Mouse (Mus musculus): ENCODE data around the gene Stra6l.

The Stra6l gene

GRCm38 (mm10) chr4:45844355-45844754 is 4.1 kb upstream of the Stra6l start:
- peak; percentile 24 for DNase-seq (ENCODE audit: low spot score)

DNA sequence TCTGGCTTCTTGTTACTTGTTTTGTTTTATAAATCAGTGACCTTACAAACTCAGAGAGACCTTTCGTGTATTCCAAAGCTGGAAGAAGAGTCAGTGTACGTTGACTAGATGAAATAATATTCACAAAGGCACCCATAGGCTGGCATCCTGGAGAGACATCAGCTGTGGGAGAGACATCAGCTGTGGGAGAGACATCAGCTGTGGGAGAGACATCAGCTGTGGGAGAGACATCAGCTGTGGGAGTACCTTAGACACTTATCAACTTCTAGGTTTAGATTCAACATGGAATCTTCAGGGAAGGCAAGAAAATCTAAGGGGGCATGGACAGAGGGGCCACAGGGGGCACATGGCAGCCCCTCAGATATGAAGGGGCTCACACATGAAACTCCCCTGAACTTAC is 2.2 kb upstream of the Stra6l start:
- no peak for DNase-seq (ENCODE audit: low spot score)

- no peak for DNase-seq (ENCODE audit: low spot score)
Observed at GRCm38 (mm10) chr4:45848825-45849156, 327 bp downstream of the Stra6l start.

DNA sequence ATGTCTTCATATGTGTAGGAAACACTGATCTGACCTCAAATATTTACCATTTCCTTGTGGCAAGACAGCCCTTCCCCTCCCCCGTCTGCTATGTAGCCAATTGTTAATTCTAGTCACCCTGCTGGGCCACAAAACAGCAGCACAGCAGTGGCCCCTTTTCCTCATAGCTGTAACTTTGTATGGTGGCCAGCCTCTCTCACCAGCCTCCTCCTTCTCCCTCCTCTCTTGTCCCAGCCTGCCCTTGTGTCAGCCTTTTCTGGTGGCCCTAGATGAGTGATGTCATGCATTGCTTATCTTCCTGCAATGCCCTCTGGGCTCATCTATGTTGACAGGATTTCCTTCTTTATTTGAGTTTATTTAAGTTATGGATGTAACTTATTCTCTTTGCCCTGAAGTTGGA is 955 bp downstream of the Stra6l start:
- DNase-seq (ENCODE audit: low spot score): no peak

- DNase-seq (ENCODE audit: low spot score): no peak
Observed at GRCm38 (mm10) chr4:45851640-45852051, 3.2 kb downstream of the Stra6l start.

DNA sequence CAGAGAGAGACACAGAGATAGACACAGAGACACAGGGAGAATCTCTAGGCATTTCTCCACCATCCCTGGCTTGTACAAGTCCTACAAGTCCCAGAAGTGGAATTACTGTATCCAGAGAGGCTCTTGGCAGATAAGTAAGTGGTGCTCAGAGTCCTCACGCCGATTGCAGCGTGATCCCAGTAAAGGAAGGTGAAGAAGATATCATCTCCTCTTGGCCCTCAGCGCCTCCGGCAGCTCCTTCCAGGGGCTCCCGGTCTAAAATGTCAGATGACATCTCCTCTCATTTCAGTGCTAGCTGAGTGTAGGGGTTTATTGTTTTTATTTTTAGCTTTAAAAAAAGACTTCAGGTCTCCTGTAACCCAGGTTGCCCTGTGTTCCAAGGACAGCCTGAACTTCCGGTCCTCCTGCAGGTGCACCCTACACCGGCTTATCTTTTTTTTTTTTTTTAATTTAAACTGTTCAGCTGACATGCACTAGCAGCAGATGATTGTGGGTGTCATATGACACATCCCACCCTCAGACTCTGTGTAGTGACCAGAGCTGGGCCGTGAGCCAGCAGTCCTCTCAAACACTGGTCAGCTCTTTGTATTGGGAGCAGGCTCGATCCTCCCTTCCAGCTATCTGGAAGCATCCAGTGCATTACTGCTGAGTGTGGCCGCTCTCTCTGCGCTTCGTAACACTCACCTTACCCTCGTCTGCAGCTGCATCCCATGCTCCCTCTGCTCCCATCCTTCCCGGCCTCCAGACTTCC is 5.2 kb downstream of the Stra6l start:
- no peak for DNase-seq (ENCODE audit: low spot score)

- DNase-seq (ENCODE audit: low spot score): peak; percentile 84
Observed at GRCm38 (mm10) chr4:45855803-45856424, 7.5 kb downstream of the Stra6l start.

GRCm38 (mm10) chr4:45861160-45861559 is 12.7 kb downstream of the Stra6l start:
- DNase-seq (ENCODE audit: low spot score): no peak

DNA sequence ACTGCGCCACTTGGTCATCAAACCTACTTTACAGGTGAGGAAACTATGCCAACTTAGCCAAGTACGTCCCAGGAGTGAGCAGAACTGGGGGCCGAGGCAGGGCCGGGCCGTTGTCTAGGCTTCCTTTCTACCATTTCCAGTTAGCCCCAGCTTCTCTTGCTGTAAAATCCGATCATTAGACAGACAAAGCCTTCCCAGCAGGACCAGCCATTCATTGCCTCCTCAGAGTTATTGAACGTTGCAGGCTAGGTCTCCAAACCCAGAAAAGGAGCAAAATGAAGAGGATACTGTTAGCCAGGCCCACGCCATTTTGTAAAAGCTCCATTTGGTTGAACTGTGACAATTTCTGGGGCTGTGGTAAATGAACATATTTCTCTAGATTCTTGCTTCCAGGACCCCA is 19.0 kb downstream of the Stra6l start:
- no peak for DNase-seq (ENCODE audit: low spot score)

DNA sequence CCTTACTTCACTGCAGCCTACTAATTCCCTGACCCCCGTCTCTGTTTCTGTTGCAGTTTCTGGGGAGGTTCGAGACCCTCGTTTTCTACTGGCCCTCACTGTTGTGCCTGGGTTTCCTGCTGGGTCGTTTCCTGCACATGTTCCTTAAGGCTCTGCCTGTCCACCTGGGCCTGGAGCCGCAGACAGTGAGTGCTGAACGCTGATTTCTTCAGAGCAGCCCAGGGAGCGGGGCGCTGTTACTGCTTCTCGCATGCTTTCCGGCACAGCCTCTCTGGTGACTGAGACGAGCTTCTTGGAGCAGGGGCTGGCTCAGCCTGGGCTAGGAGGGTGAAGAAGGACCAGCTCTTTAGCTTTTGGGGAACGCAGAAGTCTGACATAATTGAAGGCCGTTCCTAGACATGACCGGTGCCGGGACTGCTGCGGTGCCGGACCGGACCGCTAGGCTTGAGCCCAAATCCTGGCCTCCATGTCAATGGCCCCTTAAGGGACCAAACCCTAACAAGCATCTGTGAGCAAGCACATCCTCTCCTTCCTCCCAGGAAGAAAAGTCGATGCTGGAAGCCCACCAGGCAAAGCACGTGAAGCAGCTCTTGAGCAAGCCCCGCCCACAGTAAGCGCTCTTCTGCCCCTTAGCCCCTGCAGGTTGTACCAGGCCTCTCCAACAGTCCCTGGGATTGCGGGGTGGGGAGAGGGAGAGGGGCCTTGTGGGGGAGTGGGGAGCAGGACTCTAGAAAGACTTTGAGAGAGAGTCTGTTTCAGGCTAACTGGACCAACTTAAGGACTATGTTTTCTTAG is 20.8 kb downstream of the Stra6l start:
- no peak for DNase-seq (ENCODE audit: low spot score)

- DNase-seq (ENCODE audit: low spot score): no peak
Observed at GRCm38 (mm10) chr4:45872147-45872546, 23.7 kb downstream of the Stra6l start.

- DNase-seq (ENCODE audit: low spot score): peak; percentile 28
Observed at GRCm38 (mm10) chr4:45878929-45879328, 30.5 kb downstream of the Stra6l start.

DNA sequence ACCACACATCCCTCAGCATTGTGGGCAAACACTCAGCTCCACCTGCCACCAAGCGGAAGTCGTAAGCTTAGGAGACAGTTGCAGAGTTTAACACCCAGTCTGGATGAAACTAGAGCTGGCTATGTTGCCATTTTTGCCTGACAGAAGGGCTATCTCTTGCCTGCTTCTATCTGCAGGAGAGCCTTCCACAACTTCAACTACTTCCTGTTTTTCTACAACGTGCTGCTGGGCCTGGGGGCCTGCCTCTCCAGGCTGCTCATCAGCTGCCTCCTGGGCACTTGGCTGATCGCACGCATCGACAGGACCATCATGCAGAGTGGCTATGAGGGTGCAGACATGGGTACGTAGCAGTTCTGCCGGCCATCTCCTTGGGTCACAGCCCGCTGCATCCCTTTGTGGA is 34.1 kb downstream of the Stra6l start:
- no peak for DNase-seq (ENCODE audit: low spot score)

GRCm38 (mm10) chr4:45883250-45883649 is 34.8 kb downstream of the Stra6l start:
- no peak for DNase-seq (ENCODE audit: low spot score)

DNA sequence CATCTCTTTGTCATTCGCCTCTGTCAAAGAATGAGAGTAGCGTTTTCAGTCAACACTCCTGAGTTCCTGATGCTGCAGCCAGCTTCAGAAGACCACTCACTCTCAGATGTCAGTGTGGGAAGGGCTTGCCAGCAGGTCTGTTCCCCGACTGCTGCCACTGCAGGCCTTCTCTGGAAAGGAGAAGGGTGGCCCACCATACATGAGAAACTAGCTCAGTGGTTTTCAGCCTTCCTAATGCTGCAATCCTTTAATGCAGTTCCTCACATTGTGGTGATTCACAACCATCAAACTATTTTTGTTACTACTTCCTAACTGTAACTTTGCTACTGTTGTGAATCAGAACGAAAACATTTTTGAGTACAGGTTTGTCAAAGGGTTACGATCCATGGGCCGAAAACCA is 41.0 kb downstream of the Stra6l start:
- DNase-seq (ENCODE audit: low spot score): no peak

GRCm38 (mm10) chr4:45890066-45890761 is 41.8 kb downstream of the Stra6l start, which contains the start of gene Ccdc180:
Gene Ccdc180, plus strand, starts transcription at chr4:45890303.
- peak; percentile 75 for DNase-seq (ENCODE audit: low spot score)

DNA sequence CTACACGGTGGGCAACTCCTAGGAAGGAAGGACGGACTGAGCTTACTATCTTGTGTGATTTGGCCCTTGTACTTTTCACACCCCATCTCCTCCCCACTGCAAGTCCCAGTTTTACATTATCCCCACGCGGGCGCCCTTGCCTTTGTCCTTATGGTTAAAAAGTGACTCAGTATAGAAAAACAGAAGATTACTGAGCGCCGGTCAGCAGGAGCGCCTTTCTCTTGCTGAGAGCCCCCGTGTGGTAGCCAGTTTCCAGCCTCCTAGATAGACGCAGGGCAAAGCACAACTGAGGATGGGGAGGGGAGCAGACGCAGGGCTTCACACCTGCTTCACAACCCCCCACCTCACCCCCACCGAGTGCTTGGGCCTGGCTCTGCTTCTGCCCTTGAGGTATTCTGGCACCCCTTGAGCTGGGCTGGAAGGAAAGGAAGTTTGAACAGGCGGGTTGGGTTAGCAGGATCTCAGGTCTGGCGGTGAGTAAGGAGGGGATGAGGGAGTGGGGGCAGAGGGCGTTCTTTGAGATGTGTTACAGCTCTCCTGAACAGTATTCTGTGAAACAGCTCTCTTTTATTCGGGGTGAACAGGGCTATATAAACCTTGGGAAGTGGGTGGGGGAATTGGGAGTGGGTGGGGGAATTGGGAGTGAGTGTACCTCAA is 48.1 kb downstream of the Stra6l start:
- no peak for DNase-seq (ENCODE audit: low spot score)

- no peak for DNase-seq (ENCODE audit: low spot score)
Observed at GRCm38 (mm10) chr4:45898413-45898812, 49.9 kb downstream of the Stra6l start.

DNA sequence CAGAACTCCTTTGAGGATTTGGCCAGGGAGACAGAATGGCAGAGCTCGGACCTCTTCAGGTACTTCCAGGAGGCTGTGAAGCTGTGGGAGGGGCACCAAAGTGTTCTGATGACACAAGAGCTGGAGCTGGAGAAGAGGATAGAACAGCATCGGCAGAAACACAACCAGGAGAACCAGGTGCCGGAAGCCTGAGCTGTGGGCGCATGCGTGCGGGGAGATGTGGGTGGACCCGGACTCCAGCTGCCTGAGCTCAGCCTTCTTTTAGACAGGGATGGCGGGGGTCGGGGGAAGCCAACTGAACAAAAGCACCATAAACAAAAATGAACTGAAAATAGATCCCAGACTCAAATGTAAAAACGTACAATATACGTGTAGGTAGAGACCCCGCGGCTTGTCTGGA is 60.8 kb downstream of the Stra6l start:
- DNase-seq (ENCODE audit: low spot score): no peak

DNA sequence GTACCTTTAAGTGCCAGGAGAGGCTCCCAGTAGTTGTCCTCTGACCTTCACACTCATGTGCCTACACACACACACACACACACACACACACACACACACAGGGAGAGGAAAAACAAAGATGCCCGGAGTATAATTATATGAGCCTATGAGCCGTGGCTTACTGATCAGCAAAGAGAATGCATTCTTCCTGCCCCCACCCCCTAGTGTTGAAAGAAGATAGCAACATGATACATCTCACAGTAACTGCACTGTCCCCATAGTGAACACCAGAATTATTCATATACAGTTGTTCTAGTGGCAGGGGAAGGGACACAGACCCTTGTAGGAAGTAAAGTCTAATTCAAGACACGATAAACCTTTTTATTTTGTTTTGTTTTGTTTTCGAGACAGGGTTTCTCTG is 61.5 kb downstream of the Stra6l start:
- no peak for DNase-seq (ENCODE audit: low spot score)

GRCm38 (mm10) chr4:45911256-45911655 is 62.8 kb downstream of the Stra6l start:
- no peak for DNase-seq (ENCODE audit: low spot score)

DNA sequence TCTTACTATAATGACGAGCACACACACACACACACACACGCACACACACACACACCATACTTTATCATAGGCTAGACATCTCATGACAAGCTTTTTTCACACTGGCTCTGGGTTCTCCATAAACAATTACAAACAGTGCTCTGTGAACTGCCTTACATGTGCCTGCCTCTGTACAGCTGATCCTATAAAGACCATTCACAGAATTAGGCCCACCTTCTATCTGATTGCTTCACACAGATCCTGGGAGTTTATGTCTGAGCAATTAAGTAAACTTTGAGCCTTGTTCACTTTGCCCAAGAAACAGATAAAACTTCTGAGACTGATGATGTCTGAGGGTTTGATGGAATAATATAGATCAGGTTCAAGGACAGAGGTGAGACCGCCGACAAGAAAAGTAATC is 63.4 kb downstream of the Stra6l start:
- DNase-seq (ENCODE audit: low spot score): no peak

Measured in urinary bladder, postnatal 14 days (tissue).